Mouse (Mus musculus) thymus, postnatal 4 days (tissue): Measurements from ENCODE around the gene Aqp6.

ENCODE experiments used
- DNase-seq: peaks from one replicate; pipeline ENCODE4 v3.0.0; 2021

Aqp6 gene

GRCm38 (mm10) chr15:99599245-99600070 is 1.7 kb upstream of the Aqp6 start:
- no peak for DNase-seq

- DNase-seq: no peak
Measured at GRCm38 (mm10) chr15:99601823-99602120, 572 bp downstream of the Aqp6 start.

GRCm38 (mm10) chr15:99602206-99602820 is 1.1 kb downstream of the Aqp6 start:
- DNase-seq: no peak

- DNase-seq: no peak
Measured at GRCm38 (mm10) chr15:99603216-99603615, 2.0 kb downstream of the Aqp6 start.

GRCm38 (mm10) chr15:99605595-99605994 is 4.4 kb downstream of the Aqp6 start:
- DNase-seq: no peak

DNA sequence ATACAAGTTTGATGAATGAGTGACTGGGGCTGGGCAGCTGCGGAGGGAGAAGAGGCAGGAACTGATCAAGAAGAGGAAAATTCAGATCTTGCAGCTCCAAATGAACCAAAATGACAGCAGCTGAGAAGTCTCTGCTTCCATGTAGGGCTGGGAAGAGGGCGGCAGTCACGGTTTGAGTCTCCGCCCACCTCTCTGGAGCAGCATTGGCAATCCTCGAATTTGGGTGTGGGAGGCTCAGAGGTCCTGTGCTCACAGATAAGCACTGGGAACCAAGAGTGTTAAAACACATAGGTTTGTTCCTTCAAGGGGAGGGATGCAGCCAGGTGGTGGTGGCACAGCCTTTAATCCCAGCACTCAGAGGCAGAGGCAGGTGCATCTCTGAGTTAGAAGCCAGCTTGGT is 5.3 kb downstream of the Aqp6 start:
- no peak for DNase-seq

- DNase-seq: no peak
Measured at GRCm38 (mm10) chr15:99607388-99608113, 6.4 kb downstream of the Aqp6 start.

- no peak for DNase-seq
Measured at GRCm38 (mm10) chr15:99608382-99609125, 7.4 kb downstream of the Aqp6 start.

DNA sequence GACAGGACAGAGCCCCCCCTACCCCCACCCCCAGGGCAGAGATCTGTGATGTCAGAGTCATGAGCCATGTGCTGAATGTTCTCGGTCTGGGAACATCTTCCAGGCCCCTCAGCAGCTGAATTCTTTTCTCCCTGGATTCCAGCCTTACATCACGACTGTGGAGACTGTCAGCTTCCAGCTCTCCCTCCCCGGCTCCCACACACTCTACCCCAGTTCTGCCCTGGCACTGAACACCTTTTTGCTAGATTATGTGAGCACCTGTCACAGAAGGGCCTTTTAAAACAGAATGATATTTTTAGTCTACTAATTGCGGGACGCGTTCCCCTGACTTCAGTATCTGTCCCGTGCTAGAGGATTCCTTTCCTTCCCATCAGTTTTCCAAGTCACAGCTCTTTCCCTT is 10.4 kb downstream of the Aqp6 start:
- DNase-seq: no peak

DNA sequence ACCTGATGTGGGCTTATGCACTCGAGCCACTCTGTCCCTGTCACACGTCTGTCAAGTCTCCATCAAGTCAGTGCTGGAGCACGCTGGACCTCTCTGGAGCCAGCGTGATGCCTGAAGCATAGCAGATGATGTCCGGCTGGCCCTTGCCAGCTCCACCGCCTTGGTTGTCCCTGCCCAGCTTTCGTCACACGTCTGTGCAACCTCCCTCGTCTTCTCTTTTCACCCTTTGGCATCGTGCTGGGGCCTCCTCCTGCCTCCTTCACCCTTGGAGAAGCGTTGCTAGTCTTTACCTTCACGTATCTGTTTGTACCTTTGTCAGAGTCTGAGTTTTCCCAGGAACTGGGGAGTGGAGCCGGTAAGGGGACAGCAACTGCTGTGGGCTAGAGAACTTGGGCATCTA is 13.1 kb downstream of the Aqp6 start:
- no peak for DNase-seq

- no peak for DNase-seq
Measured at GRCm38 (mm10) chr15:99614753-99615152, 13.6 kb downstream of the Aqp6 start.

DNA sequence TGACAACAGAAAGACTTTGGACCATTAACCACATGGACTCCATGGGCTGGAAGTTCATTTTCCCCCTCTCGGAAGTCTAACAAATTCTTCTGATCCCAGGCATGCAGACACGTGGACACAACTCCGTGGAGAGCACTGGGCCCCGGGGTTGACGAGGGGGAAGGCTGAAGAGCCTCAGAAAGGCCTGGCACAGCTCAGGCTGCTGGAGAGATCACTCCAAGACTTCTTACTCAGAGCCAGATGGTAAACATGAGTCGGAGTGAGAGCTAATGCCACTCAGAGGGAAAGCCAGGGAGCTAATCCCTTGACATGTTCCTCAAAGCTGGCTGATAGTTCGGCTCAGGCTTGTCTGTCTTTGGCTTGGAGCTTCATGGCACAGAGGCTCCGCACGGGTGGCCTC is 14.0 kb downstream of the Aqp6 start:
- DNase-seq: no peak

GRCm38 (mm10) chr15:99618595-99618994 is 17.4 kb downstream of the Aqp6 start:
- no peak for DNase-seq

DNA sequence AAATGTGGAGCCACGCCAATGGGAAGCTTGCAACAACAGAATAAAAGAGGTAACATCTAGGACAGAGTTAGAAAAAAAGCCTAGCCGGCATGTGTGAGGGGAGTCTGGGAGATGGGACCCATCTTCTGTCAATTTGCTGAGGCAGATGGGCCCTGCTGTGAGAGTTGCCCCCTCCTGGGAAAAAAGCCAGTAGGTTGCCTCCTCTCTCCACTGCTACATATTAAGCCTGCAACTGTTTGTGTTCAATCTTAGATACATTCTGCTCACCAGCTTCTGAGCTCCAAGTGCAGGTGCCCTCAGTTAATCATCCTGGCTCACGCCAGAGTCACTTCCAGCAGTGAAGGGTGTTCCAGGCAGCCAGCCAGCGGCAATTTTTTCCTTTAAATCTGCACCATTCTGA is 18.6 kb downstream of the Aqp6 start:
- DNase-seq: no peak

DNA sequence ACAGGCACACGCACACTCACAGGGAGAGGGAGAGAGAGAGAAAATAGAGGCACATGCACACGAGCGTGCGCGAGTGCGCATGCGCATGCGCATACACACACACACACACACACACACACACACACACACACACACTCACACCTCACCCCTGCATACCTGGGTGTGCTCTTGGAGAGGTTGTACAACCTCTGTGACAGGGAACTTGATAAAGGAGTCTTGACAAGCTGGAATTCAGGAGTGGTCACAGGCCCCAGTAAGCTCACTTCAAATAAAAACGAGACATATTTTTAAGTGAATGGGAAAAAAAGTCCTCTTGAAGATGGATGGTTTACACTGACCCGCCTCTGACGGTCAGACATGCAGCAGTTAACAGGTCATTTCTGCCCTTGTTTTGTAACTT is 20.9 kb downstream of the Aqp6 start:
- DNase-seq: no peak

DNA sequence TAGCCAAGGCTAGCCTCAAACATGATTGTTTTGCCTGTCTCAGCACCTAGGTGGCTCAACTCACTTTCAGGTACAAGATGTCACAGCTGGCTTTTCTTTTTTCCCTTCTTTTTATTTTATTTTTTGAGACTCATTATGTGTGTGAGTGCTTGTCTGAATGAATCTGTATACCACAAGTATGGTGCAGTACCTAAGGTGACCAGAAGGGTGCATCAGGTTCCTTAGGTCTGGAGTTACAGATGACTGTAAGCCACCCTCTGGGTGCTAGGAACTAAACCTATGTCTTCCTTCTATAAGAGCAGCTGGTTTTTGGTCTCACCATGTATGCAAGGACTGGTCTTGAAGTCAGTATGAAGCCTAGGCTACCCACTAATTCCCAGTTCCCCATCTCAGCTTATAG is 30.4 kb downstream of the Aqp6 start:
- peak; percentile 59 for DNase-seq

DNA sequence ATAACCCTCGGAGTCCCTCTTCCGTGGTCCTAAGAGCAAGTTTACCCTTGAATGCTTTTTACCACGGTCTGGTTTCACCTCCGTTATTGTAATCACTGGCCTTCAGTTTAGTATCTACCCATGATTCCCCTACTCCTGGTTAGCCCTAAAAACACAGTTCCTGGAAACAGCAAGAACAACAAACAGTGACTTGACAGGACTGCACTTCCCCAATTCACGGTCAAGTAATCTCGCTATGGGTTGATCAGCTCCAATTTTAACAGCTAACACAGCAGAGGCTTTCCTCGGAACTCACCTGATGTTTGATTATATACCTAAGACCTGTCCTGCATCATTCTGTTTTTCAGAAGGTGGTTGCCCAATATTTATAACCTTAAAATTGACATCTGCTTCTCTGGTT is 33.5 kb downstream of the Aqp6 start:
- DNase-seq: no peak

GRCm38 (mm10) chr15:99637405-99638123 is 36.4 kb downstream of the Aqp6 start:
- no peak for DNase-seq

- DNase-seq: no peak
Measured at GRCm38 (mm10) chr15:99638124-99638485, 36.9 kb downstream of the Aqp6 start.

DNA sequence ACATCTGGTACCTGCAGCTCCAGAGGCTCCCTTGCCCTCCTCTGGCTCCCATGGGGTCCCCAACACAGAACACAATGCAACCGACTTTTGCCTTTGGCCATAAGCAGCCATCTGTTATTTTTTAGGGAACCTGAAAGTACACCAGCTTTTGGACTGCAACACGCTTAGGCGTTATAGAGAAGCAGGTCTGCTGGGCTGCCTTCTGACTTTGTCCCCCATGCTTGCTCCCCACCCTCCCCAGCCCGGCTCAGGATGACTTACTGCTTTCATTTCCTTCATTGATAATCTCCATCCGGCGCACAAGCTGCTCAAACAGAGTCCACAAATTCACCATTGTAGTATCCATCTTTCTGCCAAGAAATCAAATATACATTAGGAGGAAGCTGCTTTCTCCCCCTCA is 41.4 kb downstream of the Aqp6 start:
- DNase-seq: no peak

DNA sequence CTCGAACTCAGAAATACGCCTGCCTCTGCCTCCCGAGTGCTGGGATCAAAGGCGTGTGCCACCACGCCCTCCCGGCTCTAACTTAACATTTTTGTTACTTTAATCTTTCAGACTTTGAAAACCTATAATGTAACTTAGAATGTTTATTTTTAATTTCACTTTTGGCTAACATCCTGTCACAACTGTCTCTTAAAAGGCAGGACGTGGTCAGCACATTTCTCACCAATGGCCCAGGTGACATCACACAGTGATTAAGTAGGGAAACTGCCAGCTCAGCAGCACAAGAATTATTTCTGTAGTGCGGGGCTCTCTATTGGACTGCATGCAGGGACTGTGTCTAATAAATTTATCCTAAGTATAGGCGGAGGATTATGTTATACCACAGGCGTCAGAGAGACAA is 42.6 kb downstream of the Aqp6 start:
- DNase-seq: no peak

- DNase-seq: no peak
Measured at GRCm38 (mm10) chr15:99644776-99645175, 43.6 kb downstream of the Aqp6 start.

DNA sequence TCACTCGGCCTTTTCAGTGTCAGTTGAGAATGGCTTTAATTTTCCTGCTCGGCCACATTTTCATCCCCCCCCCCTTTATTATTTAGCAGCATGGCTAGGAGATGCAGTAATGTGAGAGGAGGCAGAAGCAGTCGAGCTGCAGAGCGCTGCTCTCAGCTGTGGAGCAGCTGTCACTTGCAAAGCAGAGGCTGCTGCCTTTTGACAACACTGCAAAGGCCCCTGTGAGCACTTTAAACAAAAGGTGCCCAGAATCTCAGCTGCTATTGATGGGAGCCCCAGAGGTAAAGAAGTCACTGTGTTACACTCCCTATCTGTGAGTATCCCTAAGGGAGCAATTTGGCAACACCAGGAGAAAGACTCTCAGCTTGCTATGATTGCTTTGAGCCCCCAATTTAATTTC is 47.1 kb downstream of the Aqp6 start:
- DNase-seq: peak; percentile 40
